Mouse (Mus musculus) urinary bladder, postnatal 10 days (tissue): ENCODE results near the gene Zfand5.
"Not testable (repeated sequence)": the region's sequence is repeated elsewhere in the genome, so short reads cannot be mapped to it uniquely, and the experiment has no call there.

Experiments used
- DNase-seq: peaks from one replicate; pipeline ENCODE4 v3.0.0; 2022; ENCODE audit warnings: low spot score

The Zfand5 gene

DNA sequence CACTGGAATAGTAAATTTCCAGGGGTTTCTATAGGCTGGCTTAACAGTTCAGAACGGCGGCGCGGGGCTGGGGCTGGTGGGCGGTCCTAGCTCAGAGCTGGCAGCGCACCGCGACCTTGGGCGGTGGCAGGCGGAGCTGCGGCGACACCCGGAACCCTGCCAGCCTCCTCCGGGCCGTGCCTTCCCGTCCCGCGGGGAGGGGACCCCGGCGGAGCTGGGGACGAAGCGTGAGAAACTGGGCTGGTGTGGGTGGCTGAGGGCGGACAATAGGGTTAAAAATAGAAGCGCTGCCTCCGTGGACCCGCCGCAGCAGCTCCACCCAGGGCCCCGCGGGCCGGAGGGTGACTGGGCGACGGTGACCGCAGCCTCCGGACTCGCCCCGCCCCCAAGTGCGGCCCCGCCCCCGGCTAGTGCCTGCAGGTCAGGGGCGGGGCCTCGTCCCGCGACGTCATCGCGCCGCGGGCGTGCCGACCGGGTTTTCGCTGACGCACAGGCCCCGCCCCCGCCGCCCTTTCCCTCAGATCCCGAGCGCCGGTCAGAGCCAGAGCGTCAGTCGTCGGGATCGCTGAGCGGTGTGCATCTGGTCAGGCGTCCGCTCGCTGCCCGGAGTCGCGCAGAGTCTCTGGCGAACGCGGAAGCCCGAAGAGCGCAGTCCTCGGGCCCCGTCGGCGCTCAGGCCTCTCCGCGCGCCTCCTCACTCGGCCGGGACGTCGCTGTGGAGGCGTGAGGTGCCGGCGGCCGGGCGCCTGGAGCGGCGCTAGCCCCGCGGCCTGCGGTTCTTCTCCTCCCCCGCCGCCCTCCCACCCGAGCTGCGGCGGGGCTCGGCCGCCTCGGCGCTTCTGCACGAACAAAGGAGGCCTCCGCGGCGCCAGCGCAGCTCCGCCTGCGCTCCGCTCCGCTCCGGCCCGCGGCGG is at the start of gene Zfand5:
Zfand5 (plus strand) TSS at position 538 of the 914 bp plus-strand sequence.
- DNase-seq, result peak; percentile 97

GRCm38 (mm10) chr19:21227131-21227530 is 44.9 kb upstream of the Zfand5 start:
- no peak for DNase-seq

DNA sequence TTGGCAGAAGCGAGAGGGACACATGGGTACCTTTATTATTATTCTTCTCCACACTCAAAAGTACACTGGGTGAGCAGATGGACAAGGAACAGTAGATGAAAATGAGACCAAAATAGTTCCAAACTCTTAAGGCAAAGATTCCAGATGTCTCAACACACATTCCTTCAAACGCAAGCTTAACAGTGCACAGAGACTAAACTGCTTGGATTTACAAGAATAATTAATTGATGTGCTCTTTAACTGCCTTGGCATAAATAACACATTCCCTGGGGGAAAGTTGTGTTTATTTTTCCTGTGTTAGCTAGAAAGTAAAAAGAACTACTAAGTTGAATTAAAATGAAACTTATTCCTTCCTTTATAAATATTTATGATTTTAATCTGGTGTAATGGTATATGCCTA is 44.3 kb upstream of the Zfand5 start:
- no peak for DNase-seq

- not testable (repeated sequence) for DNase-seq
Measured at GRCm38 (mm10) chr19:21248730-21249129, 23.3 kb upstream of the Zfand5 start.

- no peak for DNase-seq
Measured at GRCm38 (mm10) chr19:21253846-21254245, 18.2 kb upstream of the Zfand5 start.

GRCm38 (mm10) chr19:21255920-21256319 is 16.2 kb upstream of the Zfand5 start:
- no peak for DNase-seq

DNA sequence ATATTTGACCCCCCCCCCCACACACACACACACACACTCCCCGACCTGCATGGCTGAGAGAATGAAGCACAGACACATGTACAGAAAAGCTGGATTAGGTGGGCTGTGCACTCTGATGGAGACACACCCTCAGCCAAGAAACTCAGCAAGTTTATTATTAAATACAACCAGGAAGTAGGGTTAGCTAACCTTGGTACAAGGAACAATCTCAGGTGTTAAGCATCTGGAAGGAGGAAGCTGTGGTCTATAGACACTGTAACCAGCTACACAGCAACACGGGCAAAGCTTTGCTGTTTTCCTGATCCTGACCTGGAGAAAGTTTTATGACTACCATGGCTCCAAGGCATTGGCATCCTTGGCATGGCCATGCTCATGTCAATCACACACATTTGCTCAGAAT is 12.6 kb upstream of the Zfand5 start:
- no peak for DNase-seq

DNA sequence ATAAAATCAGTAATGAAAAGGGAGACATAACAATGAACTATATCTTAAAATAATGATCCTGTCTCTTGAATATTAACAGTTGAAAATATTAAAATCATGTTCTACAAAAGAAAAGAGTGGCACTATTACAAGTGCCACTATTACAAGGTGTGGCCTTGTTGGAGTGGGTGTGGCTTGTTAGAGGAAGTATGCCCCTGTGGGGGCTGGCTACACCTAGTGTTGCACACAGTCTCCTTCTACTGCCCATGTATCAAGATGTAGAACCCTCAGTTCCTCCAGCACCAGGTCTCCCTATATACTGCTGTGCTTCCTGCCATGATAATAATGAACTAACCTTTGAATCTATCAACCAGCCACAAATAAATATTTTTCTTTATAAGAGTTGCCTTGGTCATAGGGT is 11.8 kb upstream of the Zfand5 start:
- no peak for DNase-seq

DNA sequence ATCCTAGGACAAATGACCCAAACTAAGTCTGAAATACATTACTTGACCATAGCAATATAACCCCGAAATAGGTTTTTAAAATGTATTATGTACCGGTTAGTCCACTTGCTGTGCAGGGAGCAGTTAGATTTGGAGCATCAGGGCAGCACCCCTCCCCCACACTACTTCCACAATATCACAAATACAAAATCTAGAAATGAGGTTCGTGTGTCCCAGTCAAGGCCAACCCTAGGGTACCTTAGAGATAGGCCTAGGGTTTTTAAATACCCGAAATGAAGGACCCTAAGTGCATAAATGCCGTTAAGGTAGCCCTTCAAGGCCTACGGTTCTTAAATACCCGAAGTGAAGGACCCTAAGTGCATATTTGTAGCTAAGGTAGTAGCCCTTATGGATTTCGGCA is 892 bp upstream of the Zfand5 start:
- DNase-seq, result no peak

GRCm38 (mm10) chr19:21272655-21273284 is 692 bp downstream of the Zfand5 start:
- peak; percentile 22 for DNase-seq

GRCm38 (mm10) chr19:21273440-21273839 is 1.4 kb downstream of the Zfand5 start:
- DNase-seq, result no peak

DNA sequence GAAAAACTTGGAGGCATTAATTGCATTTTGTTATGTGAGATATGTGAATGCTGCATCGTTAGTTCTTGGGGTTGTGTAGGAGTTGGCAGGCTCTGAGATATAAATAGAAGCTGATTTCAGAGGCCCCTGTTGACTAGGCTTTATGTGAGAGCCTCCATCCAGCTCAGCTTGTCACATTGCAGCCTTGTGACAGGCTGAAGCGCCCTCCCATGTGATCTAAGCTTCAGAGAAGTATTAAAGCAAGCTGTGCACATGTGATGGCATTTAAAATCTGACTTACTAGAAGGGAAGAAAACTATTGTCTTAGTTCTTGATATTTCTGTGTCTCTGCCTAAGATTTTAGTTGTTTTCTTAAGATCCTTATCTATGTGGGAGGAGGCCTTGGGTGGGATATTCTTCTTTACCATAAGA is 2.1 kb downstream of the Zfand5 start:
- DNase-seq, result no peak

- DNase-seq, result no peak
Measured at GRCm38 (mm10) chr19:21274714-21275113, 2.6 kb downstream of the Zfand5 start.

DNA sequence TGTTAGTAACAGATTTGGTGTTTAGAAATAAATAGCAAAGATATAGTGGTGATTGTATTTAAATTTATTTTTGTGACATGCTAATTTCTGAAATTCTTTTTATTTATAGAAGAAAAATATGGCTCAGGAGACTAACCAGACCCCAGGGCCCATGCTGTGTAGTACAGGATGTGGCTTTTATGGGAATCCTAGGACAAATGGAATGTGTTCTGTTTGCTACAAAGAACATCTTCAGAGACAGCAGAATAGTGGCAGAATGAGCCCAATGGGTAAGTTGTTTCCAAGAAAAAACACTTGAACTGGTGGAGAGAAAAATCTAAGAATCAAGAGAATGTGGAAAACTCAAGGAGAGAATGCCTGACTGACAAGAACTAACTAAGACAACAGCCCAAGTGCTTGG is 4.2 kb downstream of the Zfand5 start:
- DNase-seq, result no peak

GRCm38 (mm10) chr19:21286421-21287097 is 14.5 kb downstream of the Zfand5 start:
- no peak for DNase-seq

DNA sequence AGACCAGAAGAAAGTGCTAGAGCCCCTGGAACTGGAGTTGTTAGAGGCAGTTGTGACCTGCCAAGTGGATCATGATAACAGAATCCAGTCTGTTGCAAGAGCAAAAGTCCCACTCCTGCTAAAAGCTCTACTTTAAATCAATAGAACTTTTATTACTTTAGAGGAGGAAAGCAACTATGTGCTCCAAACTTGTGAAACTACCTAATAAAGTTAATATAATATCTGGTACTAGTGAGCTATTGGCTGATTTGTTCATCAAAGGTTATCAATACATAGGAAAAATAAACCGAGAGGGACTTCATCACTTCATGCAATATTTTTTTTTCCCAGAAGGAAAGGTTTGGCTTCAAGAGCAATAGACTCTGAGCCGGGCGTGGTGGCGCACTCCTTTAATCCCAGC is 25.3 kb downstream of the Zfand5 start:
- DNase-seq, result no peak

GRCm38 (mm10) chr19:21301787-21302186 is 29.7 kb downstream of the Zfand5 start:
- DNase-seq, result no peak

DNA sequence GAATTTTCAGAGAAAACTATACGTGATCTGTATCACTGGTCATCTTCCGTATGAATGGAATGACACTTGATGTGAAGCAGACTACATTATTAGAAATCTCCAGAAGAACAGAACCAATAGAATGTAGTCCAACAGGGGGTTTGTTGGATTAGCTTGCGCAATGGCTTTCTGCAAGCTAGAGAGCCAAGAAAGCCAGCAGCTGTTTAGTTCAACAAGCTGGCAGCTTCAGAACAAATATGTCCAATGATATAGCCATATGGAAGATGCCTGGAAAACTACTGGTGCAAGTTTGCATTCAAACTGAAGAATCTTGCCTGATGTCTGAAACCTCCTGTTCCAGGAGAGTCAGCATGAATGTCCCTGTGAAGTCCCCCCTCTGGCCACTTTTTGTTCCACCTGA is 35.7 kb downstream of the Zfand5 start:
- DNase-seq, result no peak

GRCm38 (mm10) chr19:21310364-21310763 is 38.3 kb downstream of the Zfand5 start:
- not testable (repeated sequence) for DNase-seq

DNA sequence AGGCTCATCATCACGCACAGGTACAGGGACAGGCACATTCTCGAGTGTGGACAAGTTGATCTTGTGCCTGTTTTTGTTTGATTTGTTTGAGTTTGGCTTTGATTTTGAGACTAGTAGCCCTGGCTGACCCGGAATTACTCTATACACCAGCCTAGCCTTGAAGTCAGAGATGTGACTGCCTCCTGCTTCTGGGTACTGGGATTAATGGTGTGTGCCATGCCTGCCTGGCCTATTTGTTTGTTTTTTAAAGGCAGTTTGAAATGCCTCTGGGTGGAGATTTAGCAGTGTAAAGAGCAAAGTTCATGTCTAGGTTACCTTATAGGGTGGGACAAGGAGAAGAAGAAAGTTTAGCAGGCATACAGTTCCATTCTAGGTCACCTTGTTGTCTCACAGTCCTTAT is 43.6 kb downstream of the Zfand5 start:
- no peak for DNase-seq

- no peak for DNase-seq
Measured at GRCm38 (mm10) chr19:21319618-21320017, 47.5 kb downstream of the Zfand5 start.

- no peak for DNase-seq
Measured at GRCm38 (mm10) chr19:21325333-21325732, 53.3 kb downstream of the Zfand5 start.

- no peak for DNase-seq
Measured at GRCm38 (mm10) chr19:21328951-21329350, 56.9 kb downstream of the Zfand5 start.
